Mouse (Mus musculus): Measurements from ENCODE around the gene Slc35e3.
"Not testable (repeated sequence)": the region's sequence is repeated elsewhere in the genome, so short reads cannot be mapped to it uniquely, and the experiment has no call there.

The Slc35e3 gene

DNA sequence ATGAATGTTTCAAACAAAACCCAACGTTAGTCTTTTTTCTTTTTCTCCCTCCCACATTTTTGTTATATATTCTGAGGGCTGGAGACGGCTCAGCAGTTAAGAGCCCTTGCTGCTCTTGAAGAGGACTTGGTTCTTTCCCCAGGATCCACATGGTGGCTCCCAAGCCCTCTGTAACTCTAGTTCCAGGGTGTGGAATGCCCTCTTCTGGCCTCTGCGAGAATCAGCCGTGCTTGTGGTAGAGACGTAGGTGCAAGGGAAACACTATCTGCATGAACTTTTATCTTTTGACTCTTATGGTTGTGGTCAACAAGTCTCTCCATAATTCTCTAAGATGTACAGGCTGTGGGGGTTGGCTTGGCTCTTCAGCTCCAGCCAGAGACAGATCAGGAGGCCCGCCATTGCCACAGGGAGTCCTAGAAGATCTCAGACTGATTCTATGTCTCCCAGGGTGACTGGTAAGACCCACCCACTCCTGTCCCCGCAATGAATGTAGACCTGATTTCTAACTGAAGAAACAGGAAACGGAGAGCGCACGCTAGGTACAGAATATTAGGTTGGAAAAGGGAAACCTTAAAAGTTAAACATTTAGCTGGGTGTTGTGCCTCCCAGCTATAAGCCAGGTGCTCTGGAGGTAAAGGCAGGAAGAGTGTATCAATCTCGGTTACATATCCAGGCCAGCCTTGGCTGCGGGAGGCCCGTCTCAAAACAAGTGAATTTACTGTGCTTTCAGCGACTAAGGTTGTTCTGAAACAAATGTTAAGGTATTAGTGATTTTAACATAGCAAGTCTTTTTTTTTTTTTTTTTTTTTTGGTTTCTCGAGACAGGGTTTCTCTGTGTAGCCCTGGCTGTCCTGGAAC, 14.7 kb downstream of the Slc35e3 start:
- DNase-seq, result peak; percentile 51 to 61

DNA sequence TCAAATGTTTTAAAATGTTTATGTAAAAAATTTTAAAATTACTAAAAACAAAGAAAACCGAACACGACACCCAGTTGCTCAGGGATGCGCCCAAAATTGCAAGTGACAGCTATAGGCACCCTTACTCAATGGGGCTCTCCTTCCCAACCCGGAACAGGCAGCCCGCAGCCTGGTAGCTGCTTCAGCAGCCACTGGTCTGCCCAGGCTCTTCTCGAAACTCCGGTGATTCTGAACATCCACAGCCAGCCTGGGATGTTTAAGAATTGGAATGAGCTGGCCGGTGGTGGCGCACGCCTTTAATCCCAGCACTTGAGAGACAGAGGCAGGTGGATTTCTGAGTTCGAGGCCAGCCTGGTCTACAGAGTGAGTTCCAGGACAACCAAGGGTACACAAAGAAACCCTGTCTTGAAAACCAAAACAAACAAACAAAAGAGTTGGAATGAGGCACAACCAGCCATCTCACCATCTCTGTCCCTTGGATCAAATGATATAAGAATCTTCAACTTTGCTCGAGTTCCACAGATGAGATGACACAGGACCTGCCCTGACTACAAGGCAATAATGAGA, 15.4 kb downstream of the Slc35e3 start:
- no peak for DNase-seq

DNA sequence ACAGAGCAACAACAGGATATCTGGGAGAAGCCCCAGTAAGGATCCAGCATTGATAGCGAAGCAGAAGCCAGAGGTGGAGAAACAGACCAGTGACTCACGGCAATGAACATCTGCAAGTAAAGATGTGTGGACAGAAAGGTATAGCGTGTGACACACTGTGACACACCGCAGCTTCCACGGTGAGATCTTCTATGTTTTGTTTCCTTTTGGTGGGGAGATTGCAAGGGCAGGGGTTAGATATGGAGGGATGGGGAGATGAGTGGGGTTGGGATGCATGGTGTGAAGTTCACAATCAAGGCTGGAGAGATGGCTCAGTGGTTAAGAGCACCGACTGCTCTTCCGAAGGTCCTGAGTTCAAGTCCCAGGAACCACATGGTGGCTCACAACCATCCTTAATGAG, 16.0 kb downstream of the Slc35e3 start:
- DNase-seq, result no peak

DNA sequence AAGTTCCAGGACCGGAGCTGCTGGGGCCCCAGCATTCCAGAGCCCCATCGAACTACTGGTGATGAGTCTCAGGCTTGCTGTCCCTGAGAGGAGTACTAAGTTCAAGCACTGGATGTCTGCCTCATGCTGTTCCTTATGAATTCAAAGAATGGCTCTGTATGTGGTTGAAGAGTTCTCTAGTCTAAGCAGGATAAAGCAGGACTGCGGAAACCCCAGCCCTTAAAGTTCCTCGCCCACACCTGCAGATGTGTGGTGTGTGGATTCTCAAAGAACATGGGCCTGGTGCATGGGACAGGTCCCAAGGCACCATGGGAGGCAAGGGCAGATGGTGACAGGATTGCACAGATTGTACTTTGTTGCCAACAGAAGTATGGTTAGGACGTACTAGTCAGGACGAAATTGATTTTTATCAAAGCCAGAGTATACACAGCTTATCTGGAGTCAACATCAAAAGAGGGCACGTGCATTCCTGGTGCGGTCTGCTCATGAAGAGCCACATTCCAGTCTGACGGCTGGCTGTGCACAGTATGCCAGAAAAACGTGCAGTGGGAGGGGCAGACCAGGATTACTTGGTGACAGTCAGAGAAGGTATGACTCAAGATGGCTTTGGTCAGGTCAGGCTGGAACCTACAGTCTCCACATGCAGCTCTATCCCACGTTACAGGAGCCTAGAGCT, 16.9 kb downstream of the Slc35e3 start:
- no peak for DNase-seq

DNA sequence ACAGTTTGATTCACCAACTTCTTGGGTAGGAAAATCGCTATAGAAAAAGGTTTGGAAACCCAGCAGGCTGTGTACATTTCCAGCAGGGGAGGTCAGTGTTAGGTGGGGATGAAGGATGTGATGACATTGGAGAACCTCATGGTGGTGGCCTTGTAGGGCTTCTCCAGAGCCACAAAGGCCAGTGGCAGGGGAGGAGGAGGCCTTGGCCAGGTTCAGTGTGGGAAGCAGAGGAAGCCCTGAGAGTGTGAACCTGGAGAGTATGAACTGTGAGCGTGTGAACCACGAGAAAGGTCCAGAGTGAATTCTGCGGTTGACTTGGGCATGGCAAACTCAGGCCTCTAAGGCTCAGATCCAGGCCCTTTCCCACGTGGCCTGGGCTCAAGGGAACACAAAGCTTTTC, 17.6 kb downstream of the Slc35e3 start:
- DNase-seq, result no peak

DNA sequence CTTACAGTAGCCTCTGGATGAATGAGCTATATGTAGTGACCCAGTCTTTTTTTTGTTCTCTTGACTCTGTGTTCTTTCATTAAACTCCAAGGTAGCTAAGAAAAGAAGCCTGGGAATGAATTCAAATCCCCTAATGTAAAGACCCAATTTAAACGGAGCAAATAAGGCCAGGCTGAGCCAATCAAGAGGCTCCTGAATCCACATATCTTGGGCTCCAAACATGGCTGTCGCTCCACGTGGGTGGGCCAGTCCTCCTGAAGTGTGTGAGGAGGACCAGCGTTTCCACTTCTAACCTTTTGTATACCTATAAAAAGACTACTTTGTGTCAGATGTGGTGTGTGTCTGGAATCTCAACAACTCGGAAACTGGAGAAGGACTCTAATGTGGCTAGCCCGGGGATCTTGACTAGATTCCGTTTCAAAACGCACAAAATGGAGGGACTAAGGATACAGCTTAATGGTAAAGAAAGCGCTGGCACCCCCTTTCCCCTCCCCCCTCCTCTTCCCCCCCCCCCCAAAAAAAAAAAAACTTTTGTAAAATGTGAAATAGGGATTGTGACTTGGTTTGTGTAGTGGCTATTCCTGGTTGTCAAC, 18.6 kb downstream of the Slc35e3 start:
- no peak for DNase-seq

DNA sequence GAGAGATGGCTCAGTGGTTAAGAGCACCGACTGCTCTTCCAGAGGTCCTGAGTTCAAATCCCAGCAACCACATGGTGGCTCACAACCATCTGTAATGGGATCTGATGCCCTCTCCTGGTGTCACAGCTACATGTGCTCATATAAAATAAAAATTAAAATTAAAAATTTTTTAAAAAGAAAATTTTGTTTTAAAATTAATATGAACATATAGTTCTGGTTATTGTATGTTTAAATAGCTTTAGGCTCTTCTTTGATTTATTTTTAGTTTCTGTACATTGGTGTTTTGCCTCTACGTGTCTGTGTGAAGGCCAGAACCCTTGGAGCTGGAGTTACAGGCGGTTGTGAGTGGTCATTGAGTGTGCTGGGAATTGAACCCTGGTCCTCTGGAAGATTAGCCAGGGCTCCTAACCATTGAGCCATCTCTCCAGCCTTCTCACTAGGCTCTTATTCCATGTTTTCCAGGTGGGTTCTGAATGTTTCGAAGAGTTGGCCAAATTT, 19.2 kb downstream of the Slc35e3 start:
- no peak for DNase-seq

DNA sequence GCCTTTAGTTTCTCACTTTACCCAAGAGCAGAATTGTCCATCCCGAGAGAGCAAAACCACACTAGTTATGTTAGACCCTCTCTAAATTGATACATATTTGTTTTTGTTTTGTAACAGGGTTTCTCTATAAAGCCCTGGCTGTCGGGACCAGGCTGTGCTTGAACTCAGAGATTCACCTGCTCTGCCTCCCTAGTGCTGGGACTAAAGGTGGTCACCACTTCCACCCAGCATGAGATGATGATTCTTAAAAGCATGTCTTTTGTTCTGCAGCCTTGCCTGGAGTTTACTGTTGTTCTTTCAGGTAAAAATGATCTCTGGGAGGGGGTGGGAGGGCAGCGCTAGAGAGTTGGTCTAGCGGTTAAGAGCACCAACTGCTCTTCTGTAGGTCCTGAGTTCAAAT, 19.8 kb downstream of the Slc35e3 start:
- no peak for DNase-seq

DNA sequence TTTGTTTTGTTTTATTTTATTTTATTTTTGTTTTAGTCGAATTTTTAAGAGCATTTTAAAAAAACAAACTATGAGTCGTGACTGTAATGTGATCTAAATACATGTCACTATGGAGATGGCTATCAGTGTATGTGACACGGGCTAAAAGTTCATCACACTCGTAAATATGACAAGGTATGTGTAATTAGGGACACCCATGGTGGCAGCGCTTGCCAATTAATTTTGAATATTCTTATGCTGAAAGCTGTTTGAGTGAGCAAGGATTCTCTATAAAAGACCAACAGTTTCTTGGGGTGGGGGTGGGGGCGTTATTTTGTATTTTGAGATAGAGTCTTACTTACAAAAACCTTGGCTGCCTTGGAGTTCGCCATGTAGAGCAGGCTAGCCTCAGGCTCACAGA, 20.5 kb downstream of the Slc35e3 start:
- no peak for DNase-seq

DNA sequence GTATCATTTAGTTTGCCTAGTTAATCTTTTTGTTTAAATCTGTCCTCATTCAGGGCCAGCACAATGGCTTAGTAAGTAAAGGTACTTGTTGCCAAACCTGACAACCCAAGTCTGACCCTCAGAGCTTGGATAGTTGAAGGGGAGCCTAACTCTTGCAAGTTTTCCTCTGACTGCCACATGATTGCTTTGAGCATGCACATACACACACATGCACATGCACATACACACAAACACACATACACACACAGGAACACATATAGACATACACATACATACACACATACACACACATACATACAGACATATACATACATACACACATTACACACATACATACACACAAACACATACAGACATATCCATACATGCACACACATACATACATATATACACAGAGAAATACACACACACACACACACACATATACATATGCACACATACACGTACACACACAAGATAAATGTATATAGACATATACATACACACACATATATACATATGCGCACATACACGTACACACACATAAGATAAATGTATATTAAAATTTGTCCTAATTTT, 21.3 kb downstream of the Slc35e3 start:
- DNase-seq, result no peak

DNA sequence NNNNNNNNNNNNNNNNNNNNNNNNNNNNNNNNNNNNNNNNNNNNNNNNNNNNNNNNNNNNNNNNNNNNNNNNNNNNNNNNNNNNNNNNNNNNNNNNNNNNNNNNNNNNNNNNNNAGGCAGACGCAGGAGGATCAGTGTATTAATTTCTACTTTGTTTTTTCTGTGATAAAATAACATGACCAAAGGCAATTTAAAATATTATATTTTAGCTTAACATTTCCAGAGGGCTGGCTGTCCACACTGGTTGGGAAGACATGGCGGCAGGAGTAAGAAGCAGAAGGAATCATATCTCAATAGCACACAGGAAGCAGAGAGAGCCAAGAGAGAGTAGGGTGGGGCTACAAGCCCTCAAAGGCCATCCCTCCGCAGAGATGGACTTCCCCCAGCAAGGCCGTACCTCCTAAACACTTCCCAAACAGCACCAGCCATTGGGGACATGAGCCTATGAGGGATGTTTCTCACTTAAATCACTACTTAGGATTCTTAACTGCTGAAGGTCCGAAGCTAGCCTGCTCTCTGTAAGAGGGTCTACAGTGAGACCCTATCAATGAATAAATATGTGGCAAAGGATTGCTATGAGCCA, 21.9 kb downstream of the Slc35e3 start:
- DNase-seq, result no peak

DNA sequence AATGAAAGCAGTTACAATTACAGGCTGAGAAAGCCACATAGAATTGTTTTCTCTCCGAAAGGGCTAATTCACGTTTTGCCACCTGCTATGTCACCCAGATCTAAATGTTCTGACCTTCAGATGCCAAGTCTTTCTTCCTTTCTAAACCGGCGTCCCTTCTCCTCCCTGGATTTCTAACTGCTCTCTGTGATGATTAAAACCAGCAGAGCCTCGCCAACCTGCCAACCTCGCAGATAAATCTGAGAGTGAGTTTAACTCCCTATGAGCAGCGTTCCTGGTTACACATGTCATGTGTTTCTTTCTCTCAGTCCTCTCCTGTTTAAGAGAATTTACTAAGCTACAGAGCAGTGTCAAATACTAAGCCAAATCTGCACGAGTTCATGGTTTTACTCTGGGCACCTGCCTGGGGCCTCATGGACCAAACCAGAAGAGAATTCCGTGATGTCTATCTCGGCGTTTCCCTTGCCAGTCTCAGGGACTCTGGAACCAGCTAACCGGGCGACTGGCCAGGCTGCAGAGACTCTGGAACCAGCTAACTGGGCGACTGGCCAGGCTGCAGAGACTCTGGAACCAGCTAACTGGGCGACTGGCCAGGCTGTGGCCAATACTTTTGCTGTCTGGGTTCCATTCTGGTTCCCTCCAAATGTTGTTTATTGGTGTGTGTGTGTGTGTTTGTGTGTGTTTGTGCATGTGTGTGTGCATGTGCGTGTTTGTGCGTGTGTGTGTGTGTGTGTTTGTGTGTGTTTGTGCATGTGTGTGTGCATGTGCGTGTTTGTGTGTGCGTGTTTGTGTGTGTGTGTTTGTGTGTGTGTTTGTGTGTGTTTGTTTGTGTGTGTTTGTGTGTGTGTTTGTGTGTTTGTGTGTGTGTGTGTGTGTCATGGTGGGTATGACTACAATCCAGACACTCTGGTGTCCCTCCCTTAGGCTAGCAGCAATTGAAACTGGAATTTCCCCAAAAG, 27.7 kb downstream of the Slc35e3 start:
- no peak for DNase-seq

DNA sequence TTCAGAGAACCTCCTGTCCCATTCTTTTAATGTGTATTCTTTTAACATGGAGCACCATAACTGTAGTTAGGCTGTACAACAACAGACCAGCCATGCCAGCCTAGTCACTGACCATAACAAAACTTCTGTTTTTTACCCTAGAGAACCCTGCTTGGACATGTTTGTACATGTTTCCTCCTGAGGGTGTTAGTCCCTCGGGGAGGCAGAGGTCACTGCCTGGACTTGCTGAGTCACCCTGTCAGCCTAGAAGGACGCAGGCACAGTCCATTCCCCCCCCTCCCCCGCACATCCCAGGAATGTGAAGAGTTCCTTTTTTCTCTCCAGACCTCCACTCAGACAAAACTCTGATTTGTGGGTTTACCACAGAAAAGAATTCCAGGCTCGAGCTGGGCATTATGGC, 28.6 kb downstream of the Slc35e3 start:
- DNase-seq, result no peak

DNA sequence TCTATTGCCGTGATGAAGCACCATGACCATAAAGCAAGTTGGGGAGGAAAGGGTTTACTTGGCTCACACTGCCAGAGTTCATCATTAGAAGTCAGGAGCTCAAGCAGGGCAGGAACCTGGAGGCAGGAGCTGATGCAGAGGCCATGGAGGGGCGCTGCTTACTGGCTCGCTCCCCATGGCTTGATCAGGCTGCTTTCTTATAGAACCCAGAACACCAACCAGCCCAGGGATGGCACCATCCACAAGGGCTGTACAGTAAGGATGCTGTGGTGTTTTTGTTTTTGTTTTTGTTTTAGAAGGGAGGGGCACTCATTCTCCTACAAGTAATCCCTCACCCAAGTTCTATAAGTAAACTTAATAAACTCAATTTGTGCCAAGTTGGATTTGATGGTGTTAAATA, 29.5 kb downstream of the Slc35e3 start:
- DNase-seq, result no peak

DNA sequence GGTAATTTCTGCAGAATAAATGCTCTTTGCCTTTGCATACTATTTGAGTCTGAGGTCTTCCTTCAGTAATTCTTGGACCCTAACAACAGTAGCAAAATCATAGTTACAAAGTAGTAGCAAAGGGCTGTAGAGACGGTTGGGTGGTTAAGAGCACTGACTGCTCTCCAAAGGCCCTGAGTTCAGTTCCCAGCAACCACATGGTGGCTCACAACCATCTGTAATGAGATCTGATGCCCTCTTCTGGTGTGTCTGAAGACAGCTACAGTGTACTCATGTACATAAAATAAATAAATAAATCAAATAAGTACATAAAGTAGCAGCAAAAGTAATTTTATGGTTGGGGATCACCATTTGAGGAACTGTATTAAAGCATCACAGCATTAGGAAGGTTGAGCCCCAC, 30.5 kb downstream of the Slc35e3 start:
- not testable (repeated sequence) for DNase-seq

DNA sequence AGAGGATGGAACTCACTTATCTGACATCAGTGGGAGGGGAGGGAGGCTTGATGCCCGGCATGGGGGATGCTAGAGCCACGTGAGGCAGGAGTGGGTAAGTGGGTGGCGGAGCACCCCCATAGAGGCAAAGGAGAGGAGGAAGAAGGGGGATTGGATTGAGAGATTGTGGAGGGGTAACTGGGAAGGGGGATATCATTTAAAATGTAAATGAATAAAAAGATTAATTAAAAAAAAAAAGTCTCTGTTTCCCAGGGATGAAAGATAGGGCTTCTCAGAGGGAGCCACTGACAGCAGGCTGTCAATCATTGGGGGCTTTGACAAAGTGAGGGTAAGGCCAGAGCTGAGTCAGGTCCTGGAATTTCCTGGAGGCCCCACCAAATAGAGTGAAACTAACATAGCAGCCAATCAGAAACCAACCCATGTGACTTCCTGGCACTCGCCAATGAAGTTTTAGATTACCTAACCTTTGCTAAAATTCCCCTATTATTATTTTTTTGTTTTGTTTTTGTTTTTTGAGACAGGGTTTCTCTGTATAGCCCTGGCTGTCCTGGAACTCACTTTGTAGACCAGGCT, 31.2 kb downstream of the Slc35e3 start:
- DNase-seq, result no peak

DNA sequence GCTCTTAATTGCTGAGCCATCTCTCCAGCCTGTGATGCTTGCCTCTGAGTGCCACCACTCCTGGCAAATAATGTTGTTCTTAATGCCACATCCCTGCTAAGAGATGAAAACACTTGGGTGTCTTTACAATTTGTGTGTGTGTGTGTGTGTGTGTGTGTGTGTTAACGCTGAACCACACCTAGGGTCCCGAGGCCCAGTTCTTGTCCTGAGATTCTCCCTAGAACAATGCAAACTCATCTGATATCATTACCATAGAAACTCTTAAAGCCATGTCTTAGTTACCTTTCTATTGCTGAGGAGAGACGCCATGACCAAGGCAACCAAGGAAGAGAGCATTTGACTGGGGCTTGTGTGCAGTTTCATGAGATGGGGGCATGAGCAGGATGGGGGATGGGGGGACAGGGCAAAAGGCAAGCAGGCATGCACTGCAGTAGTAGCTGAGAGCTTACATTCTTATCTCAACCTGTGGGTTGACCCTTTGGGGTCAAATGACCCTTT, 32.1 kb downstream of the Slc35e3 start:
- DNase-seq, result no peak

DNA sequence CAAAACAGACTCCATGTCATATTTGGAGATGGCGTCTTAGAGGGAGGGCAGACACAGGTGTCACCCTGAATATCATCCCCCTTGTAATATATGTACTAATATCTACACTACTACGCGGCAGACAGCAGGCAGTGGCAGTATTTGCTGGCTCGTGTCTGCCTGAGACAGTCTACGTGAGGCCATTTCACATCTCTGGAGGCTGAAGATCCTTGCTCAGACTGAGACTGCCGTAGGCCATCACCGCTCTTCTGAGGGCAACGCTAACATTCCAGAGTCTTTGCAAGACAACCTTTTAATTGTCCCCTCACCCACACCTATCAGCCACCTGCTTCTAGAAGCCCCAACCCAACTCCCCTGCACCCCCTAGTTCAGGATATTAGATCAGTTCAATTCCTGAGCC, 32.7 kb downstream of the Slc35e3 start:
- no peak for DNase-seq

DNA sequence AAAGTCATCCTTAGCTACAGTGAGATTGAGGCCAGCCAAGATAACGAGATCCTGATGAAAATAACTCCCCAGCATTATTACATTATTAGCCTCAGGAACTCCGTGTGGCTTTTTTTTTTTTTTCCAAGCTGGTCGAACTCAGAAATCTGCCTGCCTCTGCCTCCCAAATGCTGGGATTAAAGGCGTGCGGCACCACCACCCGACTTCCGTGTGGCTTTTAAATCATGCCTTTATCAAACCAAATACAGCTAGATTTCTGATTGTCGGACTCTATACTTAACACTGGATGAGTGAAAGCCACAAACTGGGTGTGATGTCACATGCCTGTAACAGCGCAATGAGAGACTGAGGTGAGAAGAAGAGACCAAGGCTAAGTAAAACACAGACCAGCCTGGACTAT, 33.3 kb downstream of the Slc35e3 start:
- no peak for DNase-seq

DNA sequence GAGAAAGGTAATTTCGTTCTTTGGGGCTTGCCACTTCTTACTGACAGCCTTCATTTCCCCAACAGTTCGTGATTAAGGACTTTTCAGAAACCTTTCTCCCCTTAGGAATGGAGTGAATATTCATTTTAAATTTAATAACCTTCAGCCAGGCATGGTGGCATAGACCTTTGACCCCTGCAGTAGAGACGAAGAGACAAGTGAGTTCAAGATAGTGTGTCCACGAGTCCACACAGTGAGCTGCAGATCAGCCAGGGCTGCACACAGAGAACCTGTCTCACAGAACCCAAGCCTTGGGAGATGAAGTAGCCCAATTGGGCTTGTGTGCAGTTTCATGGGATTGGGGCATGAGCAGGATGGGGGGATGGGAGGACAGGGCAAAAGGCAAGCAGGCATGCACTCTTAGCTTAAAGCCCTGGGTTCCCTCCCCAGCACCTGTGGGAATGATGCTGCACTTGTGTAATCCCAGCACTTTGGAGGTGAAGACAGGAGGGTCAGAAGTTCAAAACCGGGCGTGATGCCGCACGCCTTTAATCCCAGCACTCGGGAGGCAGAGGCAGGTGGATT, 33.9 kb downstream of the Slc35e3 start:
- DNase-seq, result no peak

DNA sequence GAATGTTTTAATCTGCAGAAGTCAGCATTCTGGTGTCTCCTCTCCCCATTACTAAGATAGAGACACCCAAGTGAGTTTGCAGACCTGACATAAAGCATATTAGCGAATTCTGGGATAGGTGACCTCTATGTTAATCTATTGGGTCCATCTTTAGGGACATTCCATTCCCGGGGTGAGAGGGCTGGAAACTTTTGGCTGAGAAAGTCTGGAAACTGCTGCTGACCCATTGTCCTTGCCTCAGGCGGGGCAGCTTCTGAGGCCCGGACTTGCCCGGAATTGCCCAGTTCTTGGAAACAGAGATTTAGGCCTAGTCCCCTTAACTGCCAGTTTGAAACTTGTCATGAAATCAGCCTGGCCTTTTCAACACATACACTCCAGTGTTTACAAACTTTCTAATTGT, 34.8 kb downstream of the Slc35e3 start:
- DNase-seq, result no peak

Data from thymus, adult 18-20 months (tissue).